Mouse (Mus musculus): ENCODE results near the gene Cpn1. TPM values are rescaled to one million over a fixed set of nuclear protein-coding genes. Genes with fewer than 3 reads are reported as not detected.

Cpn1 gene
- 0.21 and 0.43 TPM in 2 replicates for polyA plus RNA-seq (2015; fragmentation: Nextera tagmentation; extraction: Ambion mirVana)

- H3K9ac ChIP-seq: peak within 1 kb of the TSS; percentile 34; the same call in 1 of the 2 replicates
- peaks cover 11% of the 10 kb centered on the region for H3K4me1 ChIP-seq (replicated peaks)
- peak within 1 kb of the TSS; percentile 51 for H3K4me2 ChIP-seq
- H3K27ac ChIP-seq (replicated peaks): no peak within 1 kb of the TSS
- peak within 1 kb of the TSS; percentile 21 for H3K4me3 ChIP-seq
- no peak for ATAC-seq (ENCODE audit: low read depth)
- WGBS: 6% methylated on average over 30 of the region's 30 CpGs
- H3K36me3 ChIP-seq: no peaks in the 10 kb centered on the region
- no peaks in the 10 kb centered on the region for H3K9me3 ChIP-seq
- peaks cover 18% of the 10 kb centered on the region for H3K27me3 ChIP-seq
Observed at GRCm38 (mm10) chr19:43986069-43986794, at the start of gene Cpn1. Gene Cpn1, minus strand, starts transcription at chr19:43986556.

- WGBS: 85% methylated on average over 5 of the region's 5 CpGs
- H3K9me3 ChIP-seq: no peaks in the 10 kb centered on the region
- no peak overlapping the region for H3K4me2 ChIP-seq
- H3K9ac ChIP-seq: no peak overlapping the region
- peaks cover 38% of the 10 kb centered on the region for H3K36me3 ChIP-seq
- H3K4me3 ChIP-seq: no peak overlapping the region
- H3K4me1 ChIP-seq (replicated peaks): no peaks in the 10 kb centered on the region
- no peak for ATAC-seq (ENCODE audit: low read depth)
- H3K27ac ChIP-seq (replicated peaks): no peak overlapping the region
- H3K27me3 ChIP-seq: no peaks in the 10 kb centered on the region
Observed at GRCm38 (mm10) chr19:44033396-44033795, 47.0 kb upstream of the Cpn1 start.

- H3K4me2 ChIP-seq: no peak overlapping the region
- ATAC-seq (ENCODE audit: low read depth): no peak
- H3K27ac ChIP-seq (replicated peaks): no peak overlapping the region
- peaks cover 28% of the 10 kb centered on the region for H3K36me3 ChIP-seq
- H3K27me3 ChIP-seq: no peaks in the 10 kb centered on the region
- H3K9ac ChIP-seq: no peak overlapping the region
- H3K9me3 ChIP-seq: no peaks in the 10 kb centered on the region
- 89% methylated on average over 11 of the region's 11 CpGs for WGBS
- no peaks in the 10 kb centered on the region for H3K4me1 ChIP-seq (replicated peaks)
- no peak overlapping the region for H3K4me3 ChIP-seq
Observed at GRCm38 (mm10) chr19:44032046-44032744, 45.8 kb upstream of the Cpn1 start.

GRCm38 (mm10) chr19:44030024-44030423 is 43.7 kb upstream of the Cpn1 start:
- no peak overlapping the region for H3K9ac ChIP-seq
- no peak overlapping the region for H3K4me2 ChIP-seq
- no peak overlapping the region for H3K4me3 ChIP-seq
- no peaks in the 10 kb centered on the region for H3K9me3 ChIP-seq
- H3K27ac ChIP-seq (replicated peaks): no peak overlapping the region
- 93% methylated on average over 5 of the region's 5 CpGs for WGBS
- H3K27me3 ChIP-seq: no peaks in the 10 kb centered on the region
- H3K36me3 ChIP-seq: 0 out of 2 replicates have a peak, but pooled peaks cover 10% of the 10 kb centered on the region
- no peaks in the 10 kb centered on the region for H3K4me1 ChIP-seq (replicated peaks)
- ATAC-seq (ENCODE audit: low read depth): no peak

- H3K9ac ChIP-seq: no peak within 1 kb of the TSS
- no peaks in the 10 kb centered on the region for H3K4me1 ChIP-seq (replicated peaks)
- H3K4me3 ChIP-seq: no peak within 1 kb of the TSS
- no peaks in the 10 kb centered on the region for H3K9me3 ChIP-seq
- WGBS: 77% methylated on average over 8 of the region's 8 CpGs
- H3K4me2 ChIP-seq: no peak within 1 kb of the TSS
- H3K27ac ChIP-seq (replicated peaks): no peak within 1 kb of the TSS
- H3K36me3 ChIP-seq: 0 out of 2 replicates have a peak, but pooled peaks cover 9% of the 10 kb centered on the region
- no peaks in the 10 kb centered on the region for H3K27me3 ChIP-seq
- no peak for ATAC-seq (ENCODE audit: low read depth)
Observed at GRCm38 (mm10) chr19:44028972-44029371, 42.6 kb upstream of the Cpn1 start, which contains the start of gene Cyp2c23. Gene Cyp2c23, minus strand, starts transcription at chr19:44029208.

GRCm38 (mm10) chr19:44026956-44027530 is 40.7 kb upstream of the Cpn1 start:
- Histone ChIP-seq H3K27me3 (no peaks in the 10 kb centered on the region), H3K4me2 (no peak overlapping the region), H3K4me1 (replicated peaks) (no peaks in the 10 kb centered on the region), H3K4me3 (no peak overlapping the region), H3K36me3 (no peaks in the 10 kb centered on the region), H3K9ac (no peak overlapping the region), H3K27ac (replicated peaks) (no peak overlapping the region), H3K9me3 (no peaks in the 10 kb centered on the region)
- no peak for ATAC-seq (ENCODE audit: low read depth)
- WGBS: 66% methylated on average over 8 of the region's 8 CpGs

GRCm38 (mm10) chr19:44024921-44025585 is 38.7 kb upstream of the Cpn1 start:
- H3K4me1 ChIP-seq (replicated peaks): no peaks in the 10 kb centered on the region

GRCm38 (mm10) chr19:44023066-44023465 is 36.7 kb upstream of the Cpn1 start:
- WGBS: 72% methylated on average over 5 of the region's 5 CpGs
- no peaks in the 10 kb centered on the region for H3K36me3 ChIP-seq
- H3K9me3 ChIP-seq: no peaks in the 10 kb centered on the region
- H3K4me2 ChIP-seq: no peak overlapping the region
- ATAC-seq (ENCODE audit: low read depth): no peak
- no peaks in the 10 kb centered on the region for H3K4me1 ChIP-seq (replicated peaks)
- no peak overlapping the region for H3K4me3 ChIP-seq
- H3K27me3 ChIP-seq: no peaks in the 10 kb centered on the region
- H3K27ac ChIP-seq (replicated peaks): no peak overlapping the region
- no peak overlapping the region for H3K9ac ChIP-seq

More at GRCm38 (mm10) chr19:44024921-44025585, 38.7 kb upstream of the Cpn1 start:
- no peaks in the 10 kb centered on the region for H3K9me3 ChIP-seq
- no peak for ATAC-seq (ENCODE audit: low read depth)
- H3K36me3 ChIP-seq: no peaks in the 10 kb centered on the region
- no peak overlapping the region for H3K4me2 ChIP-seq
- H3K27ac ChIP-seq (replicated peaks): no peak overlapping the region
- H3K4me3 ChIP-seq: no peak overlapping the region
- H3K27me3 ChIP-seq: no peaks in the 10 kb centered on the region
- no peak overlapping the region for H3K9ac ChIP-seq
- 89% methylated on average over 13 of the region's 13 CpGs for WGBS

- H3K9me3 ChIP-seq: no peaks in the 10 kb centered on the region
- no peak overlapping the region for H3K4me3 ChIP-seq
- no peak overlapping the region for H3K4me2 ChIP-seq
- no peak overlapping the region for H3K9ac ChIP-seq
- H3K4me1 ChIP-seq (replicated peaks): no peaks in the 10 kb centered on the region
- no peaks in the 10 kb centered on the region for H3K27me3 ChIP-seq
- ATAC-seq (ENCODE audit: low read depth): no peak
- H3K27ac ChIP-seq (replicated peaks): no peak overlapping the region
- 91% methylated on average over 4 of the region's 4 CpGs for whole genome bisulfite sequencing
- no peaks in the 10 kb centered on the region for H3K36me3 ChIP-seq
Observed at GRCm38 (mm10) chr19:44021502-44021901, 35.1 kb upstream of the Cpn1 start.

GRCm38 (mm10) chr19:44019739-44020138 is 33.4 kb upstream of the Cpn1 start:
- no peaks in the 10 kb centered on the region for H3K9me3 ChIP-seq
- H3K4me2 ChIP-seq: no peak overlapping the region
- ATAC-seq (ENCODE audit: low read depth): no peak
- H3K9ac ChIP-seq: no peak overlapping the region
- no peaks in the 10 kb centered on the region for H3K4me1 ChIP-seq (replicated peaks)
- WGBS: 64% methylated on average over 7 of the region's 7 CpGs
- no peaks in the 10 kb centered on the region for H3K27me3 ChIP-seq
- no peak overlapping the region for H3K27ac ChIP-seq (replicated peaks)
- H3K4me3 ChIP-seq: no peak overlapping the region
- H3K36me3 ChIP-seq: no peaks in the 10 kb centered on the region

- Histone ChIP-seq H3K27ac (replicated peaks) (no peak overlapping the region), H3K4me1 (replicated peaks) (no peaks in the 10 kb centered on the region), H3K9ac (no peak overlapping the region), H3K27me3 (no peaks in the 10 kb centered on the region), H3K36me3 (no peaks in the 10 kb centered on the region), H3K4me2 (no peak overlapping the region), H3K9me3 (no peaks in the 10 kb centered on the region), H3K4me3 (no peak overlapping the region)
- no peak for ATAC-seq (ENCODE audit: low read depth)
- 87% methylated on average over 6 of the region's 6 CpGs for WGBS
Observed at GRCm38 (mm10) chr19:44013862-44014261, 27.5 kb upstream of the Cpn1 start.

GRCm38 (mm10) chr19:44008784-44009183 is 22.4 kb upstream of the Cpn1 start:
- Histone ChIP-seq H3K9me3 (no peaks in the 10 kb centered on the region), H3K36me3 (no peaks in the 10 kb centered on the region), H3K4me3 (no peak overlapping the region), H3K4me2 (no peak overlapping the region), H3K9ac (no peak overlapping the region), H3K27me3 (no peaks in the 10 kb centered on the region), H3K27ac (replicated peaks) (no peak overlapping the region), H3K4me1 (replicated peaks) (no peaks in the 10 kb centered on the region)
- ATAC-seq (ENCODE audit: low read depth): no peak
- 74% methylated on average over 15 of the region's 15 CpGs for WGBS

All from neural tube, embryonic 13.5 days (tissue).